Mouse (Mus musculus) megakaryocyte, embryonic 14.5 days (primary cell): ENCODE measurements at regions not wholly inside any gene's neighbourhood (a gene's known extent, or its start where the extent isn't known, plus 50 kb on each side); places are given as distances from the start of the nearest gene placed in this dataset.

Experiments
- H3K27me3 ChIP-seq: replicated peaks from 2 replicates; pipeline ENCODE3; 2012; ENCODE audit warnings: inconsistent platforms
- H3K36me3 ChIP-seq: replicated peaks from 2 replicates; pipeline ENCODE3; 2012; ENCODE audit warnings: low read length, inconsistent platforms, mixed read lengths
- H3K4me1 ChIP-seq: 2 replicates; pipeline ENCODE4 v1.6.1; 2012; ENCODE audit warnings: inconsistent platforms
- H3K4me3 ChIP-seq: replicated peaks from 2 replicates; pipeline ENCODE3; 2012; ENCODE audit warnings: moderate library complexity, mild to moderate bottlenecking, inconsistent platforms
- H3K9me3 ChIP-seq: 2 replicates; pipeline ENCODE4 v1.6.1; 2012; ENCODE audit warnings: inconsistent platforms
- FLI1 ChIP-seq: IDR thresholded peaks from 2 replicates; pipeline ENCODE4 v1.6.1; 2012; ENCODE audit warnings: low read length, inconsistent platforms, mixed read lengths
- GATA1 ChIP-seq: IDR thresholded peaks from 3 replicates; pipeline ENCODE4 v1.6.1; 2012; ENCODE audit warnings: mixed read lengths, low read length, inconsistent platforms, borderline replicate concordance

DNA sequence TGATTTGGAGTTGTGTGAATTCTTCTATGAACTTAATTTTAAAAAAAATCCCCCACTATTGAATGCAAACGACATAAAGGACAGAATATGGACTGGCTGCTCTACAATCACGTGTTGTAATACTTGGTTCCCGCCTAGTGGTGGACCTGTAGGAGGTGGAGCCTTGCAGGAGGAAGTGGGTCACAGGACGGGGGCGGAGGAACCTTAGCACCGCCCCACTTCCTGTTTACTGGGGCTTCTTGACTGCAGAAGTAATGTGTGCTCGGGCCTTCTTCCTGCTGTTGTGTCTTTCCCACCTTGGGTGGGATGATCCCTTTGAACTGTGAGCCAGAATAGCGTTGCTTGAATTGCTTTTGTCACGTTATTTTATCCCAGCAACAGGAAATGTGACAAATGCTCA, 52.2 kb upstream of the Tmem108 start:
- Histone ChIP-seq H3K4me1 (no peaks in the 10 kb centered on the region), H3K9me3 (peaks cover 14% of the 10 kb centered on the region), H3K4me3 (no peak overlapping the region), H3K27me3 (no peaks in the 10 kb centered on the region), H3K36me3 (no peaks in the 10 kb centered on the region)
- no peak for TF ChIP-seq FLI1
- TF ChIP-seq GATA1: no peak

DNA sequence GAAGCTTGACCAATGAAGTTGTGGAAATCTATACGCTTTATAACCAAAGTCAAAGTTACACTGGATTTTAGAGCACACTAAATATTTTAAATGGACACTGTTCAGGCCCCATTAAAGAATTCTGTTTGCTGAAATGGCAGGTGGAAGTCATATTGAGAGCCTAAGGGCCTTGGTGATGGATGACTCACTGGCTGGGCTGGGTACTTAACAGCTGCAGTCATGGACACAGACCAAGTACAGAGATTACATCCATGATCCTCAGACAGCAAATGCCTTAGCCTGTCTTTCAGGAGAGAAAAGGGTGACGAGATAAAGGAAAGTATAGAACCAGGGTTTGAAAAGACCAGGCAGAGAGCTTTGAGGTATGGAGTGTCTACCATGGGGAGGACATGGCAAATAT, 57.4 kb upstream of the Tmem108 start:
- Histone ChIP-seq H3K4me3 (no peak overlapping the region), H3K9me3 (peaks cover 7% of the 10 kb centered on the region), H3K36me3 (no peaks in the 10 kb centered on the region), H3K4me1 (no peaks in the 10 kb centered on the region), H3K27me3 (no peaks in the 10 kb centered on the region)
- TF ChIP-seq FLI1 (no peak), GATA1 (no peak)

DNA sequence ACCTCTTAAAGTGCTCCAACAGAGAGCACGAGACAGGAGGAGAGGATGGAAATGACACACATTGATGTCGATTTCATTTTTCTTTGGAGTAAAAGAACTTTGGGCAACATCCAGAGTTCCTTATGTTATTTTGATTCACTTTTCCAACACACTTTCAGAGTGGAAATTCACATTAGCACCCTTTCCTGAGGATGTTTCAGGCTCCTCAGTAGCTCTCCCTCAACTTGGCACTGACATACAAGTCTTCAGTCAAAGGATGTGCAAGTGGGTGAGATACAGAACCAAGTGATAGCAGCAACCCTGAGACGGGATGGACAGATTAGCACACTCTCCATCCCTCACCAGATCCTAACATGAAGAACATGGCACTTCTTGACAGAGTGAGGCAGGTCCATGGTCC, 60.0 kb upstream of the Tmem108 start:
- Histone ChIP-seq H3K36me3 (no peaks in the 10 kb centered on the region), H3K4me1 (no peaks in the 10 kb centered on the region), H3K9me3 (no peaks in the 10 kb centered on the region; the same call in 1 of the 2 replicates), H3K27me3 (no peaks in the 10 kb centered on the region), H3K4me3 (peak overlapping the region; percentile 42)
- TF ChIP-seq GATA1: no peak
- TF ChIP-seq FLI1: no peak

DNA sequence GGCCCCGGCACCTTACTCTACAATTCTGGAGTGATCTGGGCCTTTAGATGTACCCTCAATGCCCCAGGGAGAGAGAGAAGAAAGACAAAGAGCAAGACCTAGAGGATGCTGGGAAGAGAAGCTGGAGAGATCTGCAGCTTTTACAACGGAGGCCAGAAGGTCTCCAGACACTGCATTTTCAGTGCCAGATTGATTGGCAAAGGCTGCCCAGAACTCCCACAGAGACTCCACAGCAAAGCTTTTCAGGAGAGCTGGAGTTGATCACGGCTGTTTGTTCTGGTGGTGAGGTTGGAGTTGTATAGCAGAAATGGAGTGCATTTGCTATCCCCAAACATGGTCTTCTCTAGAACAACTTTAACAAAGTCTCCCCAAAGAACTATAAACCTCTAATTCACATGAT, 61.9 kb upstream of the Tmem108 start:
- Histone ChIP-seq H3K9me3 (0 out of 2 replicates have a peak, but pooled peaks cover 5% of the 10 kb centered on the region), H3K27me3 (no peaks in the 10 kb centered on the region), H3K4me3 (no peak overlapping the region), H3K36me3 (no peaks in the 10 kb centered on the region), H3K4me1 (no peaks in the 10 kb centered on the region)
- TF ChIP-seq GATA1 (no peak), FLI1 (no peak)

DNA sequence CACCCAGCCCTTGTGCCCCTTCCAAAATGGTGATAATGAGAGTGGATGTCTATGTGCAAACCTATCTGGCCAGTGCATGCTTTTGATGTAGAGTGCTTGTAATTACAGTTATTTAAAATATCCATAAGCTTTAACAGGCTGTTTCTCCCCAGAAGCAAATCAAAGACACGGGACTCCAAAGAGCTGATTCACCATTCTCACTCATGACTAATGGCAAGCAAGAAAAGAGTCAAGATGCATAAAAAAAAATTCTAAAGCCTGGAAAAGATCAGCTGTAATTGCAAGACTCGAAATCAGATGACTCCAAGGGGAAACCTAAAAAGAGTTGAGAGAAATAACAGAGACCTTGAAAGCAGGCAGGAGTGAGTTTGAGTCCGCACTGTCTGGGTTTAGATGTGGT, 79.6 kb upstream of the Tmem108 start:
- Histone ChIP-seq H3K4me1 (no peaks in the 10 kb centered on the region), H3K4me3 (no peak overlapping the region), H3K9me3 (peaks cover 5% of the 10 kb centered on the region; the same call in 1 of the 2 replicates), H3K36me3 (no peaks in the 10 kb centered on the region), H3K27me3 (no peaks in the 10 kb centered on the region)
- TF ChIP-seq FLI1: no peak
- no peak for TF ChIP-seq GATA1

DNA sequence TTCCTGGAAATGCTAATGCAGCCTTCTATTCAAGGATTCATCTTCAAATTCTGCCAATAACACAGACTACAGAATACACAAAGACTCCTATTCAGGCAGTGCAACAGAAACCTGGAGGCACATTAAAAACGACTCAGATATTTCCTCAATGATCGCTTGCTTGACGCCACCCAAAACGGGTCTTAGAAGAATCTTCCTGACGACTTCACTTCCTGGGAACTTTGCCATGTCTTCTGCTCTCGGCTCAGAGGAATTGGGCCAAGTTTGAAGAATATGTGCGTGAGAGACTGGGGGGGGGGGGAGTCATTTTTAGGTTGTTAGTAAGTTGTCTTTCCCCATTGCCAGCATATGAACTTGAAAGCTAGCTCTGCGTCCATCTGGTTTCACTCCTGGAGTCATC, 82.2 kb upstream of the Tmem108 start:
- TF ChIP-seq FLI1 (no peak), GATA1 (no peak)
- H3K36me3 ChIP-seq: no peaks in the 10 kb centered on the region
- H3K4me1 ChIP-seq: no peaks in the 10 kb centered on the region
- H3K9me3 ChIP-seq: peaks cover 5% of the 10 kb centered on the region; the same call in 1 of the 2 replicates
- H3K4me3 ChIP-seq: no peak overlapping the region
- no peaks in the 10 kb centered on the region for H3K27me3 ChIP-seq

DNA sequence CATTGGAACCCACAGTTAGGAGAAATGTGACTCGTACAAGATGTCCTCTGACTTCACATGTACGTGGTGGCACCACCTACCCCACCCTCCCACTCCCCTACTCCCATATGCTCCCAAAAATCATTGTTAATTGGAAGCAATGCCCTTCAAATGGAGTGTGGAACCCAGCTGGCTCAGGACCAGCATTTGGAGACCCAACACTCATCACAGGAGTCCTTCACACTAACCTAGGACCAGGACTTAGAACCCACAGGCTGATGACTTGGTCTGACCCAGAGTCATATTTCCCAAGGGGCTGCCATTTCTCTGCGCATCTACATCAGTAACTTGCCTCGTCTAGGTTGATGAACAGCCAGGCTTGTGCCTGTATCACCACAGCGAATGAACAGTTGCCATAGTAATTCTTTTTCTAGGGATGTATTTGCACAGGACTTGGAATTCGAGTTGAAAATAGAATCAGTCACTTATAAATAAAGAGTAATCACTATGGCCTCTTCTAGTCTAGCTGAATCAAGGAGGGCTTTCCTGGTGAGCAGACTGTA, 84.3 kb upstream of the Tmem108 start:
- peaks cover 5% of the 10 kb centered on the region; the same call in 1 of the 2 replicates for H3K9me3 ChIP-seq
- TF ChIP-seq FLI1 (no peak), GATA1 (no peak)

DNA sequence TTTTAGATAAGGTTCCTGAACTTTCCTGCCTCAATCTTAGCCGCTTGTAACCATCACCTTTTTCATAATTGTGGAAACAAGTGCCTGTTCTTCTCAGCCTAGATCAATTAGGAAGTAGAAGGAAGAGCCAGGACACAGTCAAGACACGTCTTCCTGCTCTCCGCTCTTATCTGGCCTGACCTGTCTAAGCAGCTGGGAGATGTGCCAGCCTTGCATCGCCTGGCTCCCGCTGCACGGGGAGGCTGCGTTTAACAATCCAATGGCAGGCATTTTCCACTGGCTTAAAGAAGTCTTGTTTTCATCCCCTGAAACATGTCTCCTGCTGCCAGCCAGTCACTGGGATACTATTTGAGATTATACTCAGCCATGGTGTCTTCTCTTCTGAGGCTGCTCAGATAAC, 86.3 kb upstream of the Tmem108 start:
- Histone ChIP-seq H3K4me1 (no peaks in the 10 kb centered on the region), H3K27me3 (no peaks in the 10 kb centered on the region)
- no peak for TF ChIP-seq FLI1
- TF ChIP-seq GATA1: no peak

More for the DNA sequence above, 84.3 kb upstream of the Tmem108 start:
- Histone ChIP-seq H3K36me3 (no peaks in the 10 kb centered on the region), H3K4me3 (no peak overlapping the region), H3K4me1 (no peaks in the 10 kb centered on the region), H3K27me3 (no peaks in the 10 kb centered on the region)

DNA sequence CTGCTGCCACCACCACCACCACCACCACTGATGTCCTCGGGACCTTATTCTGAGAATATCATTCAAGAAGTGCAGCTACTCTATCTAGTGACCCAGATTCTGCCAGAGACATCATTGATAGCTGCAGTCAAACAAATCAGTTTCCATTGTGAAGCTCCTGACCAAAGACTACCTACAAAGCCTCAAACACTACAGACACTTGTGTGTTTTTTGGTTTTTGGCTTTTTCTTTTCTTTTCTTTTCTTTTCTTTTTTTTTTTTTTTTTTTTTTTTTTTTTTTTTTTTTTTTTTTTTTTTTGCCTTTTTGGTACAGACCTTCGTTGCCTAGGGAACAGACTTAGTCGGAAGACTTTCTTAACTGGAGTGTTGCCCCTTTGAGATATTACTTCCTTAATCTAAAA, 87.4 kb upstream of the Tmem108 start:
- Histone ChIP-seq H3K27me3 (no peaks in the 10 kb centered on the region), H3K4me1 (no peaks in the 10 kb centered on the region), H3K36me3 (no peaks in the 10 kb centered on the region), H3K4me3 (no peak overlapping the region), H3K9me3 (peaks cover 23% of the 10 kb centered on the region)
- TF ChIP-seq FLI1 (no peak), GATA1 (no peak)

More for the DNA sequence above, 86.3 kb upstream of the Tmem108 start:
- Histone ChIP-seq H3K9me3 (peaks cover 11% of the 10 kb centered on the region), H3K36me3 (no peaks in the 10 kb centered on the region), H3K4me3 (no peak overlapping the region)

DNA sequence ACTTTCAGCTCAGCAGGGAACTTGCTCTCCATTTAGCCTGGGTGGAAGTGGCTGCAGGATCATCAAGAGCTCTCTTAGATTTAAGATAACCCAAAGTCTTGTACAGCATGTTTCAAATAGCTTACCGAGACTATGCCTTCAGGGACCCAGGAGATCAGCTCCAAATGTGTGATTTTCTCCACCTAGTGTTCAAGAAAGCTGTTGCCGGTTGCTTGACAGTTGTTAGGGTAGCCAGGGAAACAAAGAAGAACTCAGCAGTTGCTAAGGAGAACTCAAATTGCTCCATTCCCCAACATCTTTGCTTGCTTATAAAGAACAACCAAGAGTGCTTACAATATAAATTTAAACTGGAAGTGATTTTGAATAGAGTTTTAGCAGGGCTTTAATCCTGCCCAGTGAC, 91.1 kb upstream of the Tmem108 start:
- H3K27me3 ChIP-seq: no peaks in the 10 kb centered on the region
- H3K9me3 ChIP-seq: peaks cover 43% of the 10 kb centered on the region
- no peak for TF ChIP-seq GATA1

More for the DNA sequence above, 91.1 kb upstream of the Tmem108 start:
- Histone ChIP-seq H3K4me1 (no peaks in the 10 kb centered on the region), H3K4me3 (no peak overlapping the region), H3K36me3 (no peaks in the 10 kb centered on the region)
